Mouse (Mus musculus): ENCODE results near the gene Cela2a.

GRCm38 (mm10) chr4:141864506-141864905, 38.5 kb upstream of the Cela2a start:
- no peak for TF ChIP-seq EP300 (optimal IDR thresholded peaks at IDR 0.05)
- TF ChIP-seq CTCF (IDR thresholded peaks at IDR 0.05; ENCODE audit: low read depth) = no peak

All from stomach, postnatal 0 days (tissue).